ENCODE assay signal across 10 mouse cellular contexts in genomic region chr4:124644974-124645433, GRCm38 (mm10). TPM values are rescaled to one million over a fixed set of nuclear protein-coding genes. Genes with fewer than 3 reads are reported as not detected.
DNase-seq lines count a peak whose midpoint lies in the region; ATAC-seq and TF ChIP-seq lines count a peak whose summit lies in the region.
"Had no signal": no experiment of that assay in that cellular context is flagged by ENCODE, and none has a peak within 500 bp of the region (broad histone marks: within the 10 kb centered on the region; RNA-seq: fewer than 3 reads in every experiment).

No protein-coding gene starts in this region.

- ATAC-seq in granulocyte monocyte progenitor cell, adult 5-6 weeks (replicated peaks; ENCODE audit: poor library complexity, severe bottlenecking) = peak; percentile 92
- ATAC-seq in liver, embryonic 16.5 days (ENCODE audit: low read depth) = peak; percentile 92
- no peak for ATAC-seq in cerebellum, adult (ENCODE audit: insufficient number of reproducible peaks, low FRiP score, low TSS enrichment)

- DNase-seq in heart, embryonic 10.5 days (ENCODE audit: low spot score) = peak; percentile 81
- no peak for DNase-seq in heart, postnatal 25 days (ENCODE audit: low spot score)
- DNase-seq in cerebellum, adult 11 months = no peak
- no peak for DNase-seq in spleen, adult 12 weeks (ENCODE audit: low spot score)
- DNase-seq: embryo, embryonic 11 days had no signal

- 8% methylated on average over 3 of the region's 3 CpGs for WGBS in heart, embryonic 10.5 days
- WGBS in liver, embryonic 16.5 days (ENCODE audit: insufficient replicate concordance) = 3% methylated on average over 3 of the region's 3 CpGs

- H3K27ac ChIP-seq in heart, embryonic 10.5 days = peak overlapping the region; percentile 39; the same call in 1 of the 2 replicates
- H3K27ac ChIP-seq in ES-Bruce4 (ENCODE audit: insufficient read depth, low read length) = no peak overlapping the region
- no peak overlapping the region for H3K27ac ChIP-seq in liver, embryonic 16.5 days (ENCODE audit: low read length)

- peak; percentile 4 for TF ChIP-seq CTCF in ES-Bruce4 (IDR thresholded peaks at IDR 0.05; ENCODE audit: low read depth, low read length)

- no peak overlapping the region for H3K4me3 ChIP-seq in heart, embryonic 10.5 days
- H3K4me3 ChIP-seq in ES-Bruce4 (ENCODE audit: low read depth, low read length) = no peak overlapping the region
- H3K4me3 ChIP-seq in liver, embryonic 16.5 days (ENCODE audit: low read depth, low read length) = no peak overlapping the region

- H3K27me3 ChIP-seq in heart, embryonic 10.5 days (ENCODE audit: insufficient read depth, poor library complexity, severe bottlenecking) = peaks cover 47% of the 10 kb centered on the region
- no peaks in the 10 kb centered on the region for H3K27me3 ChIP-seq in ES-Bruce4 (ENCODE audit: control insufficient read depth, insufficient read depth, low read length, poor library complexity, severe bottlenecking)
- peaks cover 25% of the 10 kb centered on the region for H3K27me3 ChIP-seq in liver, embryonic 16.5 days (ENCODE audit: control insufficient read depth, insufficient read depth, low read depth, low read length)

- TF ChIP-seq EP300 in ES-Bruce4 (IDR thresholded peaks at IDR 0.05; ENCODE audit: insufficient read depth, low read depth, low read length) = 0 out of 2 replicates have a peak, but pooled peaks have one; percentile 18

- H3K4me1 ChIP-seq in heart, embryonic 10.5 days = peaks cover 23% of the 10 kb centered on the region
- H3K4me1 ChIP-seq in ES-Bruce4 (ENCODE audit: control insufficient read depth, insufficient read depth, low read length) = peaks cover 5% of the 10 kb centered on the region
- peaks cover 13% of the 10 kb centered on the region for H3K4me1 ChIP-seq in liver, embryonic 16.5 days (ENCODE audit: control insufficient read depth, low read depth, low read length)

- H3K36me3 ChIP-seq in heart, embryonic 10.5 days = no peaks in the 10 kb centered on the region
- H3K36me3 ChIP-seq in ES-Bruce4 (ENCODE audit: control insufficient read depth, insufficient read depth, low read length, poor library complexity, severe bottlenecking) = no peaks in the 10 kb centered on the region
- no peaks in the 10 kb centered on the region for H3K36me3 ChIP-seq in liver, embryonic 16.5 days (ENCODE audit: control insufficient read depth, insufficient read depth)

- H3K4me2 ChIP-seq in liver, embryonic 16.5 days (ENCODE audit: low read depth, low read length) = peak overlapping the region; percentile 9; the same call in 1 of the 2 replicates

- H3K9ac ChIP-seq in ES-Bruce4 (ENCODE audit: low read depth, poor library complexity, severe bottlenecking) = no peak overlapping the region
- H3K9ac ChIP-seq in liver, embryonic 16.5 days (ENCODE audit: low read depth, low read length) = no peak overlapping the region

- H3K9me3 ChIP-seq in heart, embryonic 10.5 days = no peaks in the 10 kb centered on the region
- H3K9me3 ChIP-seq in ES-Bruce4 (replicated peaks; ENCODE audit: control insufficient read depth, insufficient read depth, low read length, poor library complexity, severe bottlenecking) = no peaks in the 10 kb centered on the region
- no peaks in the 10 kb centered on the region for H3K9me3 ChIP-seq in liver, embryonic 16.5 days (replicated peaks; ENCODE audit: control insufficient read depth, low read length)

- intact Hi-C loops in heart, postnatal 25 days (cut with DNase I) = no loop called here

- no peak for TF ChIP-seq POLR2A in ES-Bruce4 (IDR thresholded peaks at IDR 0.05; ENCODE audit: insufficient read depth, low read length)

RNA-seq across cellular contexts. Expression of gene Pou3f1, which starts 11.6 kb away (rescaled TPM):
- polyA plus RNA-seq in heart, embryonic 10.5 days (2016; fragmentation: Nextera tagmentation; extraction: Ambion mirVana) = 0.10 and 0.35 TPM in 2 replicates
- total RNA-seq in heart, postnatal 25 days (2021) = under 1 TPM; 0.08 to 0.14 TPM
- 12.8 and 14.9 TPM in 2 replicates for polyA plus RNA-seq in ES-Bruce4 (2011; ENCODE audit: insufficient read depth, insufficient read length, low read depth, missing spikeins)
- total RNA-seq in granulocyte monocyte progenitor cell, adult 5-6 weeks (2014; fragmentation: Nextera tagmentation) = not detected in 2 replicates
- total RNA-seq in granulocyte monocyte progenitor cell, adult 5-6 weeks (2017) = not detected in 2 replicates
- polyA plus RNA-seq in liver, embryonic 16.5 days (2015; fragmentation: Nextera tagmentation; extraction: Ambion mirVana) = not detected in 2 replicates

RNA-seq across cellular contexts. Expression of gene 3100002H09Rik, which starts 34.4 kb away (rescaled TPM):
- 0.20 TPM in 1 of 2 replicates, not detected in the other for polyA plus RNA-seq in heart, embryonic 10.5 days (2016; fragmentation: Nextera tagmentation; extraction: Ambion mirVana)
- total RNA-seq in heart, postnatal 25 days (2021) = not detected
- 0.78 TPM in 1 of 2 replicates, not detected in the other for polyA plus RNA-seq in ES-Bruce4 (2011; ENCODE audit: insufficient read depth, insufficient read length, low read depth, missing spikeins)
- not detected in 2 replicates for total RNA-seq in granulocyte monocyte progenitor cell, adult 5-6 weeks (2014; fragmentation: Nextera tagmentation)
- total RNA-seq in granulocyte monocyte progenitor cell, adult 5-6 weeks (2017) = not detected in 2 replicates
- polyA plus RNA-seq in liver, embryonic 16.5 days (2015; fragmentation: Nextera tagmentation; extraction: Ambion mirVana) = not detected in 2 replicates
- polyA plus RNA-seq: gonadal fat pad, adult 2 months had no signal

RNA-seq across cellular contexts. Expression of gene Utp11, which starts 48.4 kb away (rescaled TPM):
- polyA plus RNA-seq in heart, embryonic 10.5 days (2016; fragmentation: Nextera tagmentation; extraction: Ambion mirVana) = 53.0 and 63.6 TPM in 2 replicates
- total RNA-seq in heart, postnatal 25 days (2021) = 10 to 100 TPM; 10.8 to 13.2 TPM
- 56.9 and 60.4 TPM in 2 replicates for polyA plus RNA-seq in ES-Bruce4 (2011; ENCODE audit: insufficient read depth, insufficient read length, low read depth, missing spikeins)
- 57.1 and 62.4 TPM in 2 replicates for total RNA-seq in granulocyte monocyte progenitor cell, adult 5-6 weeks (2014; fragmentation: Nextera tagmentation)
- 81.6 and 86.4 TPM in 2 replicates for total RNA-seq in granulocyte monocyte progenitor cell, adult 5-6 weeks (2017)
- polyA plus RNA-seq in liver, embryonic 16.5 days (2015; fragmentation: Nextera tagmentation; extraction: Ambion mirVana) = 19.9 and 22.7 TPM in 2 replicates

RNA-seq across cellular contexts. Expression of gene Fhl3, which starts 55.5 kb away (rescaled TPM):
- 3.9 and 5.4 TPM in 2 replicates for polyA plus RNA-seq in heart, embryonic 10.5 days (2016; fragmentation: Nextera tagmentation; extraction: Ambion mirVana)
- total RNA-seq in heart, postnatal 25 days (2021) = 10 to 100 TPM; 12.7 to 14.2 TPM
- 11.4 and 14.0 TPM in 2 replicates for polyA plus RNA-seq in ES-Bruce4 (2011; ENCODE audit: insufficient read depth, insufficient read length, low read depth, missing spikeins)
- 10.4 and 16.6 TPM in 2 replicates for total RNA-seq in granulocyte monocyte progenitor cell, adult 5-6 weeks (2014; fragmentation: Nextera tagmentation)
- 5.0 and 6.1 TPM in 2 replicates for total RNA-seq in granulocyte monocyte progenitor cell, adult 5-6 weeks (2017)
- polyA plus RNA-seq in liver, embryonic 16.5 days (2015; fragmentation: Nextera tagmentation; extraction: Ambion mirVana) = 2.5 TPM in 2 replicates

Comparison
In these comparisons a context has a peak if more than half of its experiments do, and no peak if none do; other contexts are left out.
1. RNA of gene Pou3f1, which starts 11.6 kb away (polyA plus RNA-seq): 12.8 to 14.9 TPM in ES-Bruce4; 0.10 to 0.35 TPM in heart, embryonic 10.5 days and not detected in liver, embryonic 16.5 days; every median in the first group is over 10 times any median in the second.